Mouse (Mus musculus) macrophage (primary cell): Measurements from ENCODE around the gene Plod1. TPM values are rescaled to one million over a fixed set of nuclear protein-coding genes. Genes with fewer than 3 reads are reported as not detected.

Experiments
- H3K27ac ChIP-seq: fragments of 350-480 bp; formaldehyde crosslinking; 2 replicates; pipeline ENCODE4 v1.9.0; 2021
- H3K36me3 ChIP-seq: fragments of 350-480 bp; formaldehyde crosslinking; 2 replicates; pipeline ENCODE4 v1.9.0; 2021; ENCODE audit errors: inconsistent target
- H3K4me3 ChIP-seq: fragments of 350-480 bp; formaldehyde crosslinking; 2 replicates; pipeline ENCODE4 v1.9.0; 2021; ENCODE audit errors: inconsistent target
- H3K79me2 ChIP-seq: fragments of 350-480 bp; formaldehyde crosslinking; 2 replicates; pipeline ENCODE4 v1.9.0; 2021; ENCODE audit errors: inconsistent target
- WGBS: methylation state at CpG from one replicate; pipeline ENCODE4 v1.1.7; 2026; ENCODE audit warnings: inconsistent platforms; ENCODE audit not compliant: missing documents; 5-methylcytosine and 5-hydroxymethylcytosine counted together
- polyA plus RNA-seq: library from polyadenylated mRNA; stranded (reverse); fragments of 250-400 nt; gene quantifications from 3 replicates; pipeline ENCODE4 v1.2.4, GENCODE M21; 2018; ENCODE audit warnings: inconsistent platforms
- total RNA-seq, 78 experiments: library from RNA; depleted of rRNA; stranded (reverse); fragments of 250-400 nt; gene quantifications; 1 replicate in 9 of 78; 2 replicates in 24 of 78; 3 replicates in 43 of 78; 4 replicates in 2 of 78; pipeline ENCODE4 v1.2.4; 2018; ENCODE audit warnings: inconsistent platforms in 56 of 78

Plod1 gene
- 100 to 1,000 TPM in 14 of 26 experiments, 10 to 100 TPM in 12; 40.1 to 217 (median 115) TPM for total RNA-seq (2018; cell fraction: chromatin; rRNA removed)
- 100 to 1,000 TPM; 112 to 222 (median 172) TPM for total RNA-seq (2018; cell fraction: cytosol; rRNA removed)
- total RNA-seq (2018; cell fraction: nucleus; rRNA removed) = 100 to 1,000 TPM; 137 to 399 (median 260) TPM
- polyA plus RNA-seq = 144 to 203 TPM (median 190 TPM) in 3 replicates

- H3K4me3 ChIP-seq = peak within 1 kb of the TSS; percentile 86
- peak within 1 kb of the TSS; percentile 96 for H3K27ac ChIP-seq
- H3K36me3 ChIP-seq = peaks cover 15% of the 10 kb centered on the region
- H3K79me2 ChIP-seq = peaks cover 53% of the 10 kb centered on the region
- under 1% methylated on average over 49 of the region's 51 CpGs for WGBS
These were observed at the start of gene Plod1 for GRCm38 (mm10) chr4:147936331-147936954. Gene Plod1 (minus strand): TSS chr4:147936767.

DNA sequence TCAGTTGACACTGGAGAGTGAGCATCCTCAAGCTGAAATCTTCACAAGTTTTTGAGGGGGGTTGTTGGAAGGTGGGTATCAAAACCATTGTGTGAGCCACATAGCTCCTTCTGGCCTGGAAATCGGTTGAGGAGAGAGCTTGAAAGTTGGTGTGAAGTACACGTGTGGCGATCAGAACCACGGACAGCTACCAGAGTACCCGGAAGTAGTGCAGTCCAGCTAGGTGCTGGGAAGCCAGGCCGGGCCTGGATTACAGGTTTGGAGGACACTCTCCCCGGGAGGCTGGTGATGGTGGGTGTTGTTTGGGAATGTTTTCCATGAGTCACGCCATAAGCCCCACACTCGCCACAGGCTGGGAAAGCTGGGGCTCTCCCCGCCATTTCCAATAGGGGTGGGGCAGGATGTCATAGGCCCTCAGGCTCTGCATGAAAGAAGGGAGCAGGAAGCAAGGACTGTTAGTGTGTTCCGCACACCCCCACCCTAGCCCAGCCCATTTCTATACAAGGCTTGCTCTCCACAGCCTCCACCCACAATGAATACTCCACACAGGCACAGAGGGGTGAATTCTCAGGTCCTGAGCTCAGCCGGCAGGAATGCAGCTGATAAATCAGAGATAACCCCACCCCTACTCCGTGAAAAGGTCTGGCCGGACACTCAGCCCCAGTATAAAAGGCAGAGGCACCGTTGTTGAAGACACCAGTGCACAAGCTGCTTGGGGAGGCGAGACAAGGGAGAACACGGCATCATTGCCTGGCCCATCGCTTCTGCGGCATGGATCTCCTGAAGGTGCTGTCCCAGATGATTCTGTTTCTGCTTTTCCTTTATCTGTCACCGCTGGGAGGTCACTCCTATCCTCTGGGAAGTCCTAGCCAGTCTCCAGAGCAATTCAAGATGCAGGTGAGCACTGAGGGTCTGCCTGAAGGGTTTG, 48.9 kb upstream of the Plod1 start, which contains the start of gene Nppb:
Nppb (plus strand) TSS at position 584 of the 928 bp plus-strand sequence.
- no peak within 1 kb of the TSS for H3K4me3 ChIP-seq
- no peaks in the 10 kb centered on the region for H3K79me2 ChIP-seq
- WGBS = 27% methylated on average over 20 of the region's 20 CpGs
- H3K27ac ChIP-seq = no peak within 1 kb of the TSS
- H3K36me3 ChIP-seq = no peaks in the 10 kb centered on the region

DNA sequence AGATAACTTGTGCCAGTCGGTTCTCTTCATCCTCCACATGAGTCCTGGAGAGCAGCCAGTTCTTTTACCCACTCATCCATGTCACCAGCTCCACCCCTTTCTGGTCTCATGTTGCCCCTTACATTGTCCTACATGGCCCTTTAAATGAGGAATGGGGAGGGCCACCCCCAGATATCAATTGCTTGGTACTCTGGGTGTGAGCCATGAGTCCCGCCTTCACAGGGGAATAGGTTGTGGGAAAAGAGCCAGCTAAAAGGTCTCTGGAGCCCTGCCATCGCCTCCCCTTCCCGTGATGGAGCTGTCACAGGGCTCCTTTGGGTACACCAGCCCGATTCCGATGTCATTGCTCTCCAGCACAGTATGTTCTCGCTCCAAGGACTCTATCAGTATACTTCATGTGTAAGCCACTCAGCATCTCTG, 42.9 kb upstream of the Plod1 start:
- Histone ChIP-seq H3K4me3 (no peak overlapping the region), H3K79me2 (no peaks in the 10 kb centered on the region), H3K27ac (no peak overlapping the region), H3K36me3 (no peaks in the 10 kb centered on the region)
- 84% methylated on average over 7 of the region's 7 CpGs for WGBS

DNA sequence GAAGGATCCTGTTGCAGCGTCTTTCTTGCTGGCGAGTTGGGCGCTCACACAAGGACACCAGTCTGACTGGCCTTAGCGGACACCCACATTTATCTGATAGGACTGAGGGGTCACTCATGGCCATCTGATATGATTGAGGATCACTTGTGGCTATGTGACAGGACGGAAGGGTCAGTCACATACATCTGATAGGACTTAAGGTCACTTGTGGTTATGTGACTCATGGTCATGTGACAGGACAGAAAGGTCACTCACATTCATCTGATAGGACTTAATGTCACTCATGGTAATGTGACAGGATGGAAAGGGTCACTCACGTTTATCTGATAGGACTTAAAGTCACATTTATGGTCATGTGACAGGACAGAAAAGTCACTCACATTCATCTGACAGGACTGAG, 41.8 kb upstream of the Plod1 start:
- no peaks in the 10 kb centered on the region for H3K79me2 ChIP-seq
- 96% methylated on average over 5 of the region's 6 CpGs for WGBS
- no peak overlapping the region for H3K4me3 ChIP-seq
- H3K36me3 ChIP-seq = no peaks in the 10 kb centered on the region
- H3K27ac ChIP-seq = no peak overlapping the region

- 58% methylated on average over 1 of the region's 4 CpGs for WGBS
- no peaks in the 10 kb centered on the region for H3K36me3 ChIP-seq
- H3K27ac ChIP-seq = no peak overlapping the region
- no peaks in the 10 kb centered on the region for H3K79me2 ChIP-seq
- no peak overlapping the region for H3K4me3 ChIP-seq
These were observed 41.2 kb upstream of the Plod1 start for GRCm38 (mm10) chr4:147977726-147978125.

DNA sequence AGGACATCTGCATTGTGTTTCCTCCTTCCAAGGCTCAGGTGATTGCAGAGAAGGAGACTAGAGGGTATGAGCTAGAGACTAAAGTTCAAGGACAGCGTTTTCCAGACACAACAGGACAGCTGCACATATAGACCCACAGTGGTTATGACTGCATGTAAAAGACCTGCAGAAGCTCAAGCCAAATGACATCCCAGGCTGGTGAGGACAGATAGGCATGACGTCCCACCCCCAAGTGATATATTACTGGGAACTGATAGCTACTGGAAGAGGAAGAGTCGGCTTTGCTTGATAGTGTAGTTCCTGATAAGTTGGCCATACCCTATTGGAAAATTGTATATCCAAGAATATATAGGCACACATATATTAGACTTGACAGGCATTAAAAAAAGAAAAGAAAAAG, 39.7 kb upstream of the Plod1 start:
- Histone ChIP-seq H3K79me2 (no peaks in the 10 kb centered on the region), H3K4me3 (no peak overlapping the region), H3K27ac (no peak overlapping the region), H3K36me3 (no peaks in the 10 kb centered on the region)
- 70% methylated on average over 3 of the region's 3 CpGs for WGBS

DNA sequence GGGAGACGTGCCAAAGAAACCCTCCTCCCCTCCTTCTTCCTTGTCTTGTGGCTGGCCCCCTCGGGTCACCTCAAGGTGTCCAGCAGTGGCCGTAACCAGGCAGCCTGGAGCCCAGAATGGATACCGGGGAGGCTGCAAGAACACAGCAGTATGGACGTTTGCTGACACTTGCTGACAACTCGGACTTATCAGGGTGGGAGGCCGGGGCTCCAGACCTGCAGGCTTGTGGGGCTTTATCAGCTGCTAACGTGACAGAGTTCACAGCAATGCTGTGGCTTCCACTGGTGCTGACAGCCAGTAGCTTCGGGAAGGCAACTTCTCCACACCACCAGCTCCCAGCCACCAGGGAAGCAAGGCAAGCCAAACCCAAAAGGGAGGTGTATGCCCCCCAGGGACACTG, 32.8 kb upstream of the Plod1 start:
- no peaks in the 10 kb centered on the region for H3K36me3 ChIP-seq
- no peak overlapping the region for H3K4me3 ChIP-seq
- 59% methylated on average over 8 of the region's 9 CpGs for WGBS
- H3K27ac ChIP-seq = no peak overlapping the region
- H3K79me2 ChIP-seq = no peaks in the 10 kb centered on the region

GRCm38 (mm10) chr4:147968816-147969215, 32.2 kb upstream of the Plod1 start:
- H3K79me2 ChIP-seq = no peaks in the 10 kb centered on the region
- 73% methylated on average over 2 of the region's 2 CpGs for WGBS
- H3K36me3 ChIP-seq = no peaks in the 10 kb centered on the region
- no peak overlapping the region for H3K4me3 ChIP-seq
- H3K27ac ChIP-seq = no peak overlapping the region

GRCm38 (mm10) chr4:147965712-147966111, 29.1 kb upstream of the Plod1 start:
- WGBS = 69% methylated on average over 7 of the region's 7 CpGs

GRCm38 (mm10) chr4:147963623-147964022, 27.1 kb upstream of the Plod1 start:
- 87% methylated on average over 15 of the region's 15 CpGs for WGBS

More at GRCm38 (mm10) chr4:147965712-147966111, 29.1 kb upstream of the Plod1 start:
- H3K4me3 ChIP-seq = no peak overlapping the region
- no peak overlapping the region for H3K27ac ChIP-seq
- H3K36me3 ChIP-seq = no peaks in the 10 kb centered on the region
- H3K79me2 ChIP-seq = no peaks in the 10 kb centered on the region

GRCm38 (mm10) chr4:147962781-147963180, 26.2 kb upstream of the Plod1 start:
- no peaks in the 10 kb centered on the region for H3K79me2 ChIP-seq
- H3K27ac ChIP-seq = no peak overlapping the region
- H3K36me3 ChIP-seq = no peaks in the 10 kb centered on the region
- 64% methylated on average over 6 of the region's 6 CpGs for WGBS
- H3K4me3 ChIP-seq = no peak overlapping the region

More at GRCm38 (mm10) chr4:147963623-147964022, 27.1 kb upstream of the Plod1 start:
- no peaks in the 10 kb centered on the region for H3K79me2 ChIP-seq
- H3K4me3 ChIP-seq = no peak overlapping the region
- H3K36me3 ChIP-seq = no peaks in the 10 kb centered on the region
- H3K27ac ChIP-seq = no peak overlapping the region

DNA sequence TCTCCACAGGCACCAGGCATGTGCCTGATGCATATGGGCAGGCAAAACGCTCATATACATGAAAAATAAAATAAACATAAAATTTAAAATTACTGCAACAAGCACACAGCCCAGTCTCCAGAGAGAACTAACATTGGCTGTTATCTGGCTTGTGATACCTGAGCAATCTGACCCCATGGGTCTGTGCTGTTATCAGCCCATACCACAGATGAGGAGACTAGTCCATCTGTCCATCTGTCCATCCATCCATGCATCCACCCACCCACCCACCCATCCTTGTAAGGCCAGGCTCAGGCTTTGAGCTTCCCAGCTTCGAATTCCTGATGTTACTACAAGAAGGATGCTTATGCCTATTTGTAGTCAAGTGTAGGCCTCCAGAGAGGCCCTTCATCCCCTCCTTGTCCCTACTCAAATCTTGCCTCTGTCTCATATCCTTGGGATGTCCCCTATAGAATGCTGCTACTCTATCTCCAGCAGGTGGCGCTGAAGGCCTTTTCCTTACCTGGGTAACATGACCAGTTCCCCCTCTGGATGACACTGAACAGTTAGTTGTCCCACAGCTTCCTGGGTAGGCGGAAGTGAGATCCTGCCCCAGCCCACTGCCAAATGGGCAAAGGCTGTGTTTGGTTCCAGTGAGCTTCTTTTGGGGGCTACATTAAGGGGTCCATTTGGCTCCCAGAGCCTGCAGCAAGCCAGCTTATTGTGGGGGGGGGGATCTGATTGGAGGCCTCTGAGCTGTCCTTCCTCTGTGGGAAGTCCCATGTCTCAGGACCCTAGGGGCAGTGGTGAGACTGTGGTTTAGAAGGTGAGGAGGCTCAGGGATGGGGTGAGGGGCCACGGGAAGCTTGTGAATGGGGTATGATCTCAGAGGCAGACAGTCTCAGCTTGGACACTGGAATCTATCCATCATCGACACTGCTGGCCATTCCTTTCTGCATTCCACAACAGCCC, 23.6 kb upstream of the Plod1 start:
- WGBS = 38% methylated on average over 6 of the region's 6 CpGs
- H3K4me3 ChIP-seq = no peak overlapping the region
- no peaks in the 10 kb centered on the region for H3K36me3 ChIP-seq
- H3K27ac ChIP-seq = no peak overlapping the region
- H3K79me2 ChIP-seq = no peaks in the 10 kb centered on the region

DNA sequence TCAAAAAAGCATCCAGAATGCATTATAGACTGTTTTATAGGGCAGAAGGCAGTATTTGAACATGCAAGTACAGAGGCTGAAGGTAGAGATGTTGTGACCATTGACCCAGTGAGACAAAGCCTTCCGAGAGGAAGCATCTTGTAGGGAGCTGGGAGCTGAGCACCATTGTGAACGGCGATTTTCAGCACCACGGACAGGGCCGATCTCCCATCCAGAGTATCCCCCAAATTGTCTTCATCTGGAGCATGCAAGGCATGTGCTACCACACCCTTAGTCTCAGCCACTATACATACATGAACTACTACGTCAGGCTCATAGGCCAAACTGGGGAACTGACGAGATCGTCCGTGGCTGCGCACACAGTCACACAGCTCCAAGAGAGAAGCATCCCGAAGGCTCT, 20.6 kb upstream of the Plod1 start:
- WGBS = 35% methylated on average over 11 of the region's 11 CpGs
- Histone ChIP-seq H3K79me2 (no peaks in the 10 kb centered on the region), H3K27ac (no peak overlapping the region), H3K4me3 (no peak overlapping the region), H3K36me3 (0 out of 2 replicates have a peak, but pooled peaks cover 1% of the 10 kb centered on the region)

DNA sequence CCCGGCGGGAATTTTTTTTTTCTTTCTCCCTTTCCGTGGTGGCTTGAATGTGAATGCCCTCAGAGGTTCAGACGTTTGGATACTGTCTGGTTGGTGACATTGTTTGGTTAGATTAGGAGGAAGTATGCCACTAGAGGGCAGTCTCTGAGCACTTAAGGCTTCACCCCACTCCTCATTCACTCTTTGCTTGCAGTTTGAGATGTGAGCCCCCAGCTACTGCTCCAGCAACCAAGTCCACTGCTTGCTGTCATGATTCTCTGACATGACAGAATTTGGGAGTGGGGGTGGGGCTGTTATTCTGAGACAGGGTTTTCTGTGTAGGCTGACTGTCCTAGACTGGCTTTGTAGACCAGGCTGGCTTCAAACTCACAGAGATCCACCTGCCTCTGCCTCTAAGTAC, 17.0 kb upstream of the Plod1 start:
- 0 out of 2 replicates have a peak, but pooled peaks cover under 1% of the 10 kb centered on the region for H3K79me2 ChIP-seq
- H3K36me3 ChIP-seq = peaks cover 12% of the 10 kb centered on the region; the same call in 1 of the 2 replicates
- no peak overlapping the region for H3K27ac ChIP-seq
- H3K4me3 ChIP-seq = no peak overlapping the region
- 27% methylated on average over 4 of the region's 4 CpGs for WGBS
